Mouse (Mus musculus) stomach, postnatal 0 days (tissue): ENCODE results near the gene Nos3.

ENCODE experiments used
- CTCF ChIP-seq: IDR thresholded peaks from 2 replicates; pipeline ENCODE4 v1.5.1; 2016; ENCODE audit warnings: antibody characterized with exemption, low read depth, mild to moderate bottlenecking, moderate library complexity
- EP300 ChIP-seq: optimal IDR thresholded peaks from 2 replicates; pipeline ENCODE3; 2016; ENCODE audit warnings: antibody characterized with exemption

DNA sequence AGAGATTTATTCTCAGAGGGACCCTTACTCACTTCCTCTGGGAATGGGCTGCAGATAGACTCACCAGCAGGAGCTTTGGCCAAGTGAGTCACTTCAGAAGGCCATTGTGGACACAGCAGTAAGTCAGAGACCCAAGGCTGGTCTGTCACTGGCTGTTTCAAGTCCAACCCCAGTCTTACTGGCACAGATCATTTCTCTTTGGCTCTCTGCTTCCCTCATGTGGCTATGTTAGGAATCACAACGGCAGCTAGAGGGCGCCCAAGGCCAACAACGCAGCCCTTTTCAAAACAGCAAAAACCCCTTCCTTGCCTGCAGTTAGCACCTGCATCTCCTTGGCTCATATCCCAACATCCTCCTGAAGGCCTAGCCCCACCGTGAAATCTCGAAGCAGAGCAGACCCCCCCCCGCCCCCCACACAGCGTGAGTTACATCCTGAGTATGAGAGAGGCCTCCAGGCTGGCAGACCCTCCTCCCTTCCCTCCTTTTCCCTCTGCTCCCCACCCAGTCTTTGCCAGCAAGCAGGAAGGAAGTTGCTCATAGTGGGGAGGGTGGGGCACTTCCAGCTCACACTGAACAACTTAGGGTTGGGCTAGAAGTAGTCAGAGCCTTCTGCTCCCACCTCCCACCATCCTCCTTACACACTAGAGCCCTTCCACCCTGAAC lies 3.7 kb upstream of the Nos3 start:
- TF ChIP-seq CTCF (peak; percentile 100), EP300 (no peak)
